Mouse (Mus musculus): ENCODE data around the gene Upk3bl. TPM values are rescaled to one million over a fixed set of nuclear protein-coding genes. Genes with fewer than 3 reads are reported as not detected.
"Not testable (repeated sequence)": the region's sequence is repeated elsewhere in the genome, so short reads cannot be mapped to it uniquely, and the experiment has no call there.

Upk3bl gene
- polyA plus RNA-seq, 1 experiment from 2014 or later: 5.4 TPM

- H3K4me2 ChIP-seq (ENCODE audit: low read depth, low read length): no peak overlapping the region
- no peak overlapping the region for H3K4me3 ChIP-seq (ENCODE audit: low read length)
- no peaks in the 10 kb centered on the region; the same call in none of the 2 replicates for H3K27me3 ChIP-seq (ENCODE audit: control insufficient read depth, insufficient read depth, low read depth, low read length)
- H3K4me1 ChIP-seq (replicated peaks; ENCODE audit: control insufficient read depth, insufficient read depth, low read length): peaks cover 5% of the 10 kb centered on the region
- H3K9me3 ChIP-seq (ENCODE audit: control insufficient read depth, low read length): no peaks in the 10 kb centered on the region
- WGBS: 11% methylated on average over 8 of the region's 8 CpGs
- no peak overlapping the region for H3K9ac ChIP-seq (ENCODE audit: low read length)
- no peaks in the 10 kb centered on the region for H3K36me3 ChIP-seq (ENCODE audit: control insufficient read depth, insufficient read depth, low read length)
- H3K27ac ChIP-seq (ENCODE audit: low read length): no peak overlapping the region
- 0 out of 2 replicates have a peak, but pooled peaks have one; percentile 24 for ATAC-seq (ENCODE audit: low read depth)
Observed at GRCm38 (mm10) chr5:136057085-136057484, 2.8 kb downstream of the Upk3bl start.

- WGBS: 7% methylated on average over 12 of the region's 12 CpGs
- peak; percentile 40 for ATAC-seq (ENCODE audit: low read depth)
- H3K9ac ChIP-seq (ENCODE audit: low read length): no peak overlapping the region
- no peaks in the 10 kb centered on the region for H3K36me3 ChIP-seq (ENCODE audit: control insufficient read depth, insufficient read depth, low read length)
- no peak overlapping the region for H3K4me2 ChIP-seq (ENCODE audit: low read depth, low read length)
- H3K4me3 ChIP-seq (ENCODE audit: low read length): no peak overlapping the region
- H3K9me3 ChIP-seq (ENCODE audit: control insufficient read depth, low read length): no peaks in the 10 kb centered on the region
- peaks cover 3% of the 10 kb centered on the region; the same call in 1 of the 2 replicates for H3K4me1 ChIP-seq (replicated peaks; ENCODE audit: control insufficient read depth, insufficient read depth, low read length)
- H3K27me3 ChIP-seq (ENCODE audit: control insufficient read depth, insufficient read depth, low read depth, low read length): no peaks in the 10 kb centered on the region; the same call in none of the 2 replicates
- no peak overlapping the region for H3K27ac ChIP-seq (ENCODE audit: low read length)
Observed at GRCm38 (mm10) chr5:136061567-136061966, 7.3 kb downstream of the Upk3bl start.

- H3K9ac ChIP-seq (ENCODE audit: low read length): no peak overlapping the region
- no peaks in the 10 kb centered on the region for H3K36me3 ChIP-seq (ENCODE audit: control insufficient read depth, insufficient read depth, low read length)
- H3K4me1 ChIP-seq (replicated peaks; ENCODE audit: control insufficient read depth, insufficient read depth, low read length): no peaks in the 10 kb centered on the region
- ATAC-seq (ENCODE audit: low read depth): no peak
- no peak overlapping the region for H3K4me2 ChIP-seq (ENCODE audit: low read depth, low read length)
- H3K9me3 ChIP-seq (ENCODE audit: control insufficient read depth, low read length): no peaks in the 10 kb centered on the region
- H3K27ac ChIP-seq (ENCODE audit: low read length): no peak overlapping the region
- 80% methylated on average over 10 of the region's 10 CpGs for WGBS
- H3K27me3 ChIP-seq (ENCODE audit: control insufficient read depth, insufficient read depth, low read depth, low read length): no peaks in the 10 kb centered on the region; the same call in none of the 2 replicates
- H3K4me3 ChIP-seq (ENCODE audit: low read length): no peak overlapping the region
Observed at GRCm38 (mm10) chr5:136063920-136064319, 9.6 kb downstream of the Upk3bl start.

- H3K4me3 ChIP-seq (ENCODE audit: low read length); H3K9ac ChIP-seq (ENCODE audit: low read length); H3K27me3 ChIP-seq (ENCODE audit: control insufficient read depth, insufficient read depth, low read depth, low read length); H3K4me2 ChIP-seq (ENCODE audit: low read depth, low read length); H3K9me3 ChIP-seq (ENCODE audit: control insufficient read depth, low read length); H3K4me1 ChIP-seq (replicated peaks; ENCODE audit: control insufficient read depth, insufficient read depth, low read length); H3K36me3 ChIP-seq (ENCODE audit: control insufficient read depth, insufficient read depth, low read length): not testable (repeated sequence)
- peak; percentile 79 for ATAC-seq (ENCODE audit: low read depth)
- H3K27ac ChIP-seq (ENCODE audit: low read length): 0 out of 2 replicates have a peak overlapping the region, but pooled peaks have one; percentile 17
- WGBS: 46% methylated on average over 11 of the region's 11 CpGs
Observed at GRCm38 (mm10) chr5:136066404-136067148, 12.3 kb downstream of the Upk3bl start.

GRCm38 (mm10) chr5:136069411-136069810 lies 15.1 kb downstream of the Upk3bl start:
- H3K36me3 ChIP-seq (ENCODE audit: control insufficient read depth, insufficient read depth, low read length): no peaks in the 10 kb centered on the region
- H3K9me3 ChIP-seq (ENCODE audit: control insufficient read depth, low read length): no peaks in the 10 kb centered on the region
- no peaks in the 10 kb centered on the region for H3K27me3 ChIP-seq (ENCODE audit: control insufficient read depth, insufficient read depth, low read depth, low read length)
- no peak for ATAC-seq (ENCODE audit: low read depth)
- no peak overlapping the region for H3K27ac ChIP-seq (ENCODE audit: low read length)
- H3K4me3 ChIP-seq (ENCODE audit: low read length): no peak overlapping the region
- no peaks in the 10 kb centered on the region for H3K4me1 ChIP-seq (replicated peaks; ENCODE audit: control insufficient read depth, insufficient read depth, low read length)
- WGBS: 65% methylated on average over 2 of the region's 2 CpGs
- H3K4me2 ChIP-seq (ENCODE audit: low read depth, low read length): no peak overlapping the region
- H3K9ac ChIP-seq (ENCODE audit: low read length): no peak overlapping the region

- 40% methylated on average over 6 of the region's 6 CpGs for WGBS
- Histone ChIP-seq H3K9me3 (ENCODE audit: control insufficient read depth, low read length) (no peaks in the 10 kb centered on the region), H3K4me2 (ENCODE audit: low read depth, low read length) (no peak overlapping the region), H3K27ac (ENCODE audit: low read length) (no peak overlapping the region), H3K9ac (ENCODE audit: low read length) (no peak overlapping the region), H3K4me1 (replicated peaks; ENCODE audit: control insufficient read depth, insufficient read depth, low read length) (0 out of 2 replicates have a peak, but pooled peaks cover 2% of the 10 kb centered on the region), H3K36me3 (ENCODE audit: control insufficient read depth, insufficient read depth, low read length) (no peaks in the 10 kb centered on the region), H3K4me3 (ENCODE audit: low read length) (no peak overlapping the region), H3K27me3 (ENCODE audit: control insufficient read depth, insufficient read depth, low read depth, low read length) (no peaks in the 10 kb centered on the region)
- ATAC-seq (ENCODE audit: low read depth): no peak
Observed at GRCm38 (mm10) chr5:136073051-136073450, 18.8 kb downstream of the Upk3bl start.

GRCm38 (mm10) chr5:136073526-136073925 lies 19.2 kb downstream of the Upk3bl start:
- Histone ChIP-seq H3K9me3 (ENCODE audit: control insufficient read depth, low read length) (no peaks in the 10 kb centered on the region), H3K4me3 (ENCODE audit: low read length) (no peak overlapping the region), H3K4me2 (ENCODE audit: low read depth, low read length) (no peak overlapping the region), H3K27ac (ENCODE audit: low read length) (no peak overlapping the region), H3K4me1 (replicated peaks; ENCODE audit: control insufficient read depth, insufficient read depth, low read length) (0 out of 2 replicates have a peak, but pooled peaks cover 2% of the 10 kb centered on the region), H3K27me3 (ENCODE audit: control insufficient read depth, insufficient read depth, low read depth, low read length) (no peaks in the 10 kb centered on the region), H3K36me3 (ENCODE audit: control insufficient read depth, insufficient read depth, low read length) (no peaks in the 10 kb centered on the region), H3K9ac (ENCODE audit: low read length) (no peak overlapping the region)
- WGBS: 58% methylated on average over 11 of the region's 11 CpGs
- no peak for ATAC-seq (ENCODE audit: low read depth)

GRCm38 (mm10) chr5:136075076-136075475 lies 20.8 kb downstream of the Upk3bl start:
- H3K36me3 ChIP-seq (ENCODE audit: control insufficient read depth, insufficient read depth, low read length): no peaks in the 10 kb centered on the region
- H3K9ac ChIP-seq (ENCODE audit: low read length): no peak overlapping the region
- no peaks in the 10 kb centered on the region for H3K27me3 ChIP-seq (ENCODE audit: control insufficient read depth, insufficient read depth, low read depth, low read length)
- H3K4me1 ChIP-seq (replicated peaks; ENCODE audit: control insufficient read depth, insufficient read depth, low read length): 0 out of 2 replicates have a peak, but pooled peaks cover 2% of the 10 kb centered on the region
- H3K4me3 ChIP-seq (ENCODE audit: low read length): no peak overlapping the region
- ATAC-seq (ENCODE audit: low read depth): no peak
- H3K4me2 ChIP-seq (ENCODE audit: low read depth, low read length): no peak overlapping the region
- H3K27ac ChIP-seq (ENCODE audit: low read length): no peak overlapping the region
- no peaks in the 10 kb centered on the region for H3K9me3 ChIP-seq (ENCODE audit: control insufficient read depth, low read length)
- 77% methylated on average over 5 of the region's 5 CpGs for WGBS

- no peak overlapping the region for H3K4me2 ChIP-seq (ENCODE audit: low read depth, low read length)
- H3K4me1 ChIP-seq (replicated peaks; ENCODE audit: control insufficient read depth, insufficient read depth, low read length): 0 out of 2 replicates have a peak, but pooled peaks cover 2% of the 10 kb centered on the region
- no peak for ATAC-seq (ENCODE audit: low read depth)
Observed at GRCm38 (mm10) chr5:136076284-136076683, 22.0 kb downstream of the Upk3bl start.

More at GRCm38 (mm10) chr5:136076284-136076683, 22.0 kb downstream of the Upk3bl start:
- 19% methylated on average over 7 of the region's 7 CpGs for WGBS
- no peaks in the 10 kb centered on the region for H3K9me3 ChIP-seq (ENCODE audit: control insufficient read depth, low read length)
- H3K9ac ChIP-seq (ENCODE audit: low read length): no peak overlapping the region
- H3K27ac ChIP-seq (ENCODE audit: low read length): no peak overlapping the region
- H3K27me3 ChIP-seq (ENCODE audit: control insufficient read depth, insufficient read depth, low read depth, low read length): no peaks in the 10 kb centered on the region
- no peaks in the 10 kb centered on the region for H3K36me3 ChIP-seq (ENCODE audit: control insufficient read depth, insufficient read depth, low read length)
- no peak overlapping the region for H3K4me3 ChIP-seq (ENCODE audit: low read length)

Data from lung, embryonic 16.5 days (tissue).